Mouse (Mus musculus): Measurements from ENCODE around the gene Svs4. TPM values are rescaled to one million over a fixed set of nuclear protein-coding genes. Genes with fewer than 3 reads are reported as not detected.
"Not testable (repeated sequence)": the region's sequence is repeated elsewhere in the genome, so short reads cannot be mapped to it uniquely, and the experiment has no call there.

Svs4 gene
- not detected in 2 replicates for polyA plus RNA-seq (2012; rRNA removed)

GRCm38 (mm10) chr2:164278359-164278758 lies at the start of gene Svs4:
TSS of gene Svs4 (minus strand) at chr2:164278459.
- WGBS = 94% methylated on average over 4 of the region's 4 CpGs
- H3K4me3 ChIP-seq (replicated peaks; ENCODE audit: insufficient read depth, low read depth, low read length) = no peak within 1 kb of the TSS
- DNase-seq = no peak

GRCm38 (mm10) chr2:164320983-164321382 lies 42.7 kb upstream of the Svs4 start:
- 85% methylated on average over 6 of the region's 6 CpGs for WGBS
- Histone ChIP-seq H3K27ac (ENCODE audit: insufficient read depth, low read length) (no peak overlapping the region), H3K4me3 (replicated peaks; ENCODE audit: insufficient read depth, low read depth, low read length) (no peak overlapping the region), H3K27me3 (ENCODE audit: control insufficient read depth, insufficient read depth, low read length) (no peaks in the 10 kb centered on the region), H3K4me1 (ENCODE audit: control insufficient read depth, insufficient read depth, low read length) (no peaks in the 10 kb centered on the region)
- TF ChIP-seq CTCF (IDR thresholded peaks at IDR 0.05; ENCODE audit: borderline replicate concordance, insufficient read depth, low read depth, low read length) (no peak), POLR2A (IDR thresholded peaks at IDR 0.05; ENCODE audit: borderline replicate concordance, insufficient read depth, low read length) (no peak)
- DNase-seq = no peak

More at GRCm38 (mm10) chr2:164278359-164278758, at the start of gene Svs4:
- TF ChIP-seq POLR2A (IDR thresholded peaks at IDR 0.05; ENCODE audit: borderline replicate concordance, insufficient read depth, low read length) (no peak), CTCF (IDR thresholded peaks at IDR 0.05; ENCODE audit: borderline replicate concordance, insufficient read depth, low read depth, low read length) (no peak)
- no peaks in the 10 kb centered on the region for H3K4me1 ChIP-seq (ENCODE audit: control insufficient read depth, insufficient read depth, low read length)
- H3K27ac ChIP-seq (ENCODE audit: insufficient read depth, low read length) = no peak within 1 kb of the TSS
- H3K27me3 ChIP-seq (ENCODE audit: control insufficient read depth, insufficient read depth, low read length) = no peaks in the 10 kb centered on the region; the same call in 1 of the 2 replicates

GRCm38 (mm10) chr2:164316451-164316850 lies 38.2 kb upstream of the Svs4 start, which contains the start of gene Svs6:
TSS of gene Svs6 (plus strand) at chr2:164316751.
- H3K4me1 ChIP-seq (ENCODE audit: control insufficient read depth, insufficient read depth, low read length); H3K27me3 ChIP-seq (ENCODE audit: control insufficient read depth, insufficient read depth, low read length); DNase-seq; H3K4me3 ChIP-seq (replicated peaks; ENCODE audit: insufficient read depth, low read depth, low read length); H3K27ac ChIP-seq (ENCODE audit: insufficient read depth, low read length): not testable (repeated sequence)
- 69% methylated on average over 1 of the region's 1 CpGs for WGBS

- not testable (repeated sequence) for DNase-seq; H3K4me1 ChIP-seq (ENCODE audit: control insufficient read depth, insufficient read depth, low read length); H3K27ac ChIP-seq (ENCODE audit: insufficient read depth, low read length); H3K27me3 ChIP-seq (ENCODE audit: control insufficient read depth, insufficient read depth, low read length); H3K4me3 ChIP-seq (replicated peaks; ENCODE audit: insufficient read depth, low read depth, low read length)
These were observed 37.2 kb upstream of the Svs4 start for GRCm38 (mm10) chr2:164315460-164315859.

GRCm38 (mm10) chr2:164312599-164312998 lies 34.3 kb upstream of the Svs4 start:
- Histone ChIP-seq H3K4me1 (ENCODE audit: control insufficient read depth, insufficient read depth, low read length) (no peaks in the 10 kb centered on the region), H3K4me3 (replicated peaks; ENCODE audit: insufficient read depth, low read depth, low read length) (no peak overlapping the region), H3K27ac (ENCODE audit: insufficient read depth, low read length) (no peak overlapping the region), H3K27me3 (ENCODE audit: control insufficient read depth, insufficient read depth, low read length) (no peaks in the 10 kb centered on the region)
- no peak for DNase-seq
- no peak for TF ChIP-seq POLR2A (IDR thresholded peaks at IDR 0.05; ENCODE audit: borderline replicate concordance, insufficient read depth, low read length)
- no peak for TF ChIP-seq CTCF (IDR thresholded peaks at IDR 0.05; ENCODE audit: borderline replicate concordance, insufficient read depth, low read depth, low read length)
- 83% methylated on average over 5 of the region's 5 CpGs for WGBS

GRCm38 (mm10) chr2:164288968-164289367 lies 10.7 kb upstream of the Svs4 start, which contains the start of gene Svs3a:
TSS of gene Svs3a (plus strand) at chr2:164289268.
- WGBS = 79% methylated on average over 1 of the region's 1 CpGs
- not testable (repeated sequence) for H3K27me3 ChIP-seq (ENCODE audit: control insufficient read depth, insufficient read depth, low read length); H3K27ac ChIP-seq (ENCODE audit: insufficient read depth, low read length); H3K4me1 ChIP-seq (ENCODE audit: control insufficient read depth, insufficient read depth, low read length); DNase-seq; H3K4me3 ChIP-seq (replicated peaks; ENCODE audit: insufficient read depth, low read depth, low read length)

GRCm38 (mm10) chr2:164256540-164256939 lies 21.7 kb downstream of the Svs4 start, which contains the start of gene Svs3b:
TSS of gene Svs3b (minus strand) at chr2:164256640.
- not testable (repeated sequence) for H3K4me3 ChIP-seq (replicated peaks; ENCODE audit: insufficient read depth, low read depth, low read length); H3K27ac ChIP-seq (ENCODE audit: insufficient read depth, low read length); H3K4me1 ChIP-seq (ENCODE audit: control insufficient read depth, insufficient read depth, low read length); DNase-seq; H3K27me3 ChIP-seq (ENCODE audit: control insufficient read depth, insufficient read depth, low read length)
- 77% methylated on average over 1 of the region's 1 CpGs for WGBS

- Histone ChIP-seq H3K4me3 (replicated peaks; ENCODE audit: insufficient read depth, low read depth, low read length) (no peak within 1 kb of the TSS), H3K27ac (ENCODE audit: insufficient read depth, low read length) (no peak within 1 kb of the TSS), H3K27me3 (ENCODE audit: control insufficient read depth, insufficient read depth, low read length) (no peaks in the 10 kb centered on the region), H3K4me1 (ENCODE audit: control insufficient read depth, insufficient read depth, low read length) (no peaks in the 10 kb centered on the region)
- WGBS = 80% methylated on average over 3 of the region's 3 CpGs
- TF ChIP-seq CTCF (IDR thresholded peaks at IDR 0.05; ENCODE audit: borderline replicate concordance, insufficient read depth, low read depth, low read length) (no peak), POLR2A (IDR thresholded peaks at IDR 0.05; ENCODE audit: borderline replicate concordance, insufficient read depth, low read length) (no peak)
- no peak for DNase-seq
These were observed 39.9 kb downstream of the Svs4 start, which contains the start of gene Svs2 for GRCm38 (mm10) chr2:164238366-164238765. TSS of gene Svs2 (minus strand) at chr2:164238466.

- TF ChIP-seq CTCF (IDR thresholded peaks at IDR 0.05; ENCODE audit: borderline replicate concordance, insufficient read depth, low read depth, low read length) (no peak), POLR2A (IDR thresholded peaks at IDR 0.05; ENCODE audit: borderline replicate concordance, insufficient read depth, low read length) (no peak)
- H3K4me3 ChIP-seq (replicated peaks; ENCODE audit: insufficient read depth, low read depth, low read length) = no peak overlapping the region
- H3K4me1 ChIP-seq (ENCODE audit: control insufficient read depth, insufficient read depth, low read length) = no peaks in the 10 kb centered on the region
- H3K27ac ChIP-seq (ENCODE audit: insufficient read depth, low read length) = no peak overlapping the region
- H3K27me3 ChIP-seq (ENCODE audit: control insufficient read depth, insufficient read depth, low read length) = no peaks in the 10 kb centered on the region
- WGBS = 87% methylated on average over 8 of the region's 8 CpGs
- DNase-seq = no peak
These were observed 45.6 kb downstream of the Svs4 start for GRCm38 (mm10) chr2:164232671-164233070.

Measured in cerebellum, adult 2 months (tissue).